Mouse (Mus musculus): ENCODE measurements around the gene 9330159F19Rik. TPM values are rescaled to one million over a fixed set of nuclear protein-coding genes. Genes with fewer than 3 reads are reported as not detected.

9330159F19Rik gene
- 0.15 and 0.16 TPM in 2 replicates for polyA plus RNA-seq (2012; rRNA removed)

DNA sequence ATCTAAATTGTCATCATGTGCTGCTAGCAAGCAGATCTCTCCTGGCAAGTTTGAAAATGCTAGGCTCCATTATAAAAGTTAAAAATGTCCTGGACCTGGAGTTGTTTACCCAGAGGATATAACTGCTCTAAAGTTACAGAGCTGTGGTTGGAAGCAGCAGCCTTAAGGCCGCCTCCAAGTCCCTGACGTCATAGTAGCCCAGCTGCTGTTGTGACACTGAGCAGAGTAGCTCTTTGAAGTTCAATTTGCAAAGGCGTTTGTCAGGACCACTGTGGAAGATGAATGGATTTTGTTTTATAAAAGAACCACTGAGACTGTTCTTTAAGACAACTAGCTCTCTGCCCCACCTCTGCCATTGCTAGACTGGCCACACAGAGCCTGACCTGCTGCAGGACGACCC is at the start of gene 9330159F19Rik:
9330159F19Rik (plus strand) TSS at position 154 of the 400 bp plus-strand sequence.
- 6% methylated on average over 4 of the region's 4 CpGs for WGBS
- no peak for DNase-seq (ENCODE audit: low read depth, low spot score)

DNA sequence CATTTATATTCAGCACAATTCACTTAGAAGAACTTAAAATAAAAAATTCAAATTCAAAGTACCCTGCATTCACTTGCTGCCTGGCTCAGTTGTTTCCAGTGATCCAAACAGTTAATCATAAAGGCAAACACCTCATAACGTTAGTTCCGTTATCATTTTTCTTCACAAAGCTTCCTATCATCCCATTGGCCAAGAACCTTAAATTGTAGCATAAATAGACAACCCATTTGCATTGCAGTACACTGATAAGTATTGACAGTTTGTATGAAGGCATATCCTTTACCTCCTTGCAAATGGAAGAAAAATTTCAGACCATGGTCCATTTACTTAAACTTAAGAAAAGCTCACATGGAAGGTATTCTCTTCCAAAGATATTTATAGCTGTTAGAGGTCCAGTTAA is 49.7 kb upstream of the 9330159F19Rik start:
- no peak for DNase-seq (ENCODE audit: low read depth, low spot score)
- 80% methylated on average over 2 of the region's 2 CpGs for WGBS

DNA sequence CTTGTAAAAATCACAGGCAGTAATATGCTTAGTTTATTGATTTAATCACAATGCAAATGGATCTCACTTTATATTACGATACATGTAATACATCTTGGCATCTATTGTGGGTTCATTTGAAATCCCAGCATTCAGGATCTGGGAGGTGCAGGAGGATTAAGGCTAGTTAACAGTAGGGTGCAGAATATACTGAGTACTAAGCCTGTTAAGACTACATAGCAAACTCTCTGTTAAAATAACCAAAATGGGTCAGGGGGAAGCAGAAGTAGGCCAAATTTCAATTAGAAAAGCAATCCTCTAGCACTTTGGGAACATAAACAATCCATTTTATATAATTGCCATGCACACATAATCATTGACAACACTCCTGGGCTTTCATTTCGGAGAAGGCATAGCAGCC is 37.6 kb upstream of the 9330159F19Rik start:
- no peak for DNase-seq (ENCODE audit: low read depth, low spot score)
- WGBS: 79% methylated on average over 2 of the region's 2 CpGs

DNA sequence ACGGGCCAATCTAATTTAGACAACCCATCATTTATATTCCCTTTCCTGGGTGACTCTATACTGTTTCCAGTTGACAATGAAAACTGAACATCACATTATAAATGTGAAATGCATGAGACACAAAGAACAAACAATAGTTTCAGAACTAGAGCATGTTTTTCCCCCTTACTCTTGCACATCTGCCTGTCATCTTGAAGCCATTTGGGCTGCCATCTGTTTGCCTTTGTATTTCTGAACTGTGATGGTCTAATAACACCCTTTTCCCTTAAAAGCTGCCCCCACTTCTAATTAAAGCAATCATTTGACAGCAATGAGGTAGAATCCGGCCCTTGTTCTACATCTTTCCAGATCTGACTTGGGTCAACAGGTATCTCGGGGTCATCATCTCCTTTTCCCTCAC is 35.8 kb upstream of the 9330159F19Rik start:
- WGBS: 75% methylated on average over 3 of the region's 3 CpGs
- DNase-seq (ENCODE audit: low read depth, low spot score): no peak

DNA sequence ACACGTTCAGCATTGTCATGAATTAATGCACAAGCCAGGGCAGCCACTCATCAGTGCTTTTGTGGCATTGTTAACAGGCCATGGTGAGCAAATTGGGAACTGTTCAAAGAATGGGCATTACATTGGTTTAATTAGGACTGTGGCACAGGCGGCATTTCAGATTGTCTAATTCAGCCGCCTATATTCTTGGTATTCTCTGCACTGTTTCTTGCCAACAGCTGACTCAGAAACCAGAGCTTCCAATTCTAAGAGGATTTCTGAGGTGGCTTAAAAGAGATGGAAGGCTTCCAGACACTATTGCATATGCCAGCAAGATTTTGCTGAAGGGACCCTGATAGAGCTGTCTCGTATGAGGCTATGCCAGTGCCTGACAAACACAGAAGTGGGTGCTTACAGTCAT is 34.5 kb upstream of the 9330159F19Rik start:
- WGBS: 83% methylated on average over 4 of the region's 4 CpGs
- DNase-seq (ENCODE audit: low read depth, low spot score): no peak

DNA sequence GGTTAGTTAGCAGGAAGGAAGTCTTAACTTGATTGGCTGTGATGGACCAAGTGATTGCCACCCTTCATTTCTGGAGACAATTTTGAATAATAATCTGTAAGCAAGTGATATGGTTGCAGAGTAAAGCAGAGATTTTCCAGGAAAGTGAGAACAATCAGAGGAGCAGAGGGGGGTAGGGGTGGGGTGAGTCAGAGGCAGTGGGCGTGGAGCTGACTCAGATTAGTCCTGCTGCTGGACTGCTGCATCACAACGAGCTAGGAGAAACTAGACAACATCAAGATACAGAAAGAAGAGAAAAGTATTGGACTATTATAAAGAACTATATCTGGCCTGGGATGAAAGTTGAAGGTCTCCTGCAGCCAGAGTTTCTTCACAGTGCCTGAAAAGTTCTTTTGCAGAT is 33.4 kb upstream of the 9330159F19Rik start:
- WGBS: 19% methylated on average over 2 of the region's 2 CpGs
- DNase-seq (ENCODE audit: low read depth, low spot score): no peak

DNA sequence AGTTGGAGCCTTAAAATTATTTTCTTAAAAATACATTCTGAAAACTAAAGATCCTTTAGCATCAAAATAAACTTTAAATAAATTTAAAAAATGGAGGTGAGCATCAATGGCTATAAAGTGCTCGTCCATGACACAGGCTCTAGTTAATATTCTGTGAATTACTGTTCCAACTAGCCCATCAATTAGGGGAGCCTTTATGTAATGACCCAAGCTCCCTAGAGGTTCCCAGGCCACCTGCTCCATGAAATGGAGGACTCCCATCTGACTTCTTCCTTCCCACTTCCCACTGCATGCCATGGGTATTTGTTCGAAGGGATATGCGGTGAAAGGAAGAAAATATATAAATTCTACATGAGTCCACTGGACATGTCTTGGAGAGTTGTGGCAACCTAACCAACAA is 31.2 kb upstream of the 9330159F19Rik start:
- WGBS: 91% methylated on average over 3 of the region's 3 CpGs
- DNase-seq (ENCODE audit: low read depth, low spot score): no peak

DNA sequence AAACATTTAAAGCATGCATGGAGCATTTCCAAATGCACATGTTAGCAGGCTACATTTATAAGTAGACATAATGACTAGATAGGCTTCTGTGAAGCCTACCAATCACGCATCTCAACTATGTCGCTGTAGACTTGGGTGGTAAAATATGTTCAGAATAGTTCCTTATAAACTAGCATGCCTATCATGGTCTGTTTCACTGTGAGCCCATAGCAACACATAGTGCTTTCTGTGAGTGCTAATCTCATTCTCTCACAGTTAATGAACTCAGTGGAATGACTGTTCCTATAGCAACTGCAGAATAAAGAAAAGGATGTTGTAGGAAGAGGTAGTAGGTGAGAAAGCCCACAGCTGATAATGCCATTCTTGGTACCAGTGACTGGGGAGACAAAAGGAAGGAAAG is 30.4 kb upstream of the 9330159F19Rik start:
- WGBS: 91% methylated on average over 2 of the region's 2 CpGs
- DNase-seq (ENCODE audit: low read depth, low spot score): no peak

DNA sequence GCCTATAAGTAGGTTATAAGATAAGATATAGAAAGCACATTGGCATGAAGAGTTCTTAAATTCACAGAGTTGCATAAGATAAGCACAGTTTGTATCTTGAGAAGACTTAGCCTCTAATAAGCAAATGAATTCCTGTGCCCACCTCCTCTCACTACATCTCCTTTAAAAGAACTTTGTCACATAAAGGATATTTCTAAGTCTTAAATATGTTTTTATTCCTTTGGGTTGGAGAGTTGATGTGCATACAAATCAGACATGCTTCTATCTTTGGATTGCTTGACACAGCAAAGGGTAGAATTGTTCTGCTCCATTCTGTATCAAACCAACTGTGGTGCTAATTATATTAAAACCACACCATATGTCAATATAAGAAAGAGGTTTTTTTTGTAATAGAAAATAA is 17.6 kb upstream of the 9330159F19Rik start:
- DNase-seq (ENCODE audit: low read depth, low spot score): no peak

DNA sequence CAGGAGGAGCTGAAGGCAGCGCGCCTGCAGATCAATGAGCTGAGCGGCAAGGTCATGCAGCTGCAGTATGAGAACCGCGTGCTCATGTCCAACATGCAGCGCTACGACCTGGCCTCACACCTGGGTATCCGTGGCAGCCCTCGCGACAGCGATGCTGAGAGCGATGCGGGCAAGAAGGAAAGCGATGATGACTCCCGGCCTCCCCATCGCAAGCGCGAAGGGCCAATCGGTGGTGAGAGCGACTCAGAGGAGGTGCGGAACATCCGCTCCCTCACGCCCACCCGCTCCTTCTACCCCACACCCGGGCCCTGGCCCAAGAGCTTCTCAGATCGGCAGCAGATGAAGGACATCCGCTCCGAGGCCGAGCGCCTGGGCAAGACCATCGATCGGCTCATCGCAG is 14.6 kb upstream of the 9330159F19Rik start:
- WGBS: 94% methylated on average over 33 of the region's 33 CpGs
- no peak for DNase-seq (ENCODE audit: low read depth, low spot score)

DNA sequence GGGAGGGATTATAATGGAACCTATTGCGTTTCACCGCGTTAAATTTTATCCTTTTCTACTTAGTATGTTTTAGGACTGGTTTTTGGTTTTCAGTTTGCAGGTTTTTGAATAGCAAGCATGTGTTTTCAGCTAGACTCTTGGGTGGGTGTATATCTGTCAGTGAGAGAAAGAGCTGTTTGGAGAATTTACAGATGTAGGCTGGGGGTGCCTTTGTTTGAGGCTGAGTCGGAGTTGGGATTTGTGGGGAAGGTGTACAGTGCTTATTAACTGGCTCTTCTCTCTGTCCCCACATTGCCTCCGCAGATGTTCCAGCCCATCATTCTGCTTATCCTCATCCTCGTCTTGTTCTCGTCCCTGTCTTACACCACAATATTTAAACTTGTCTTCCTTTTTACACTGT is 12.8 kb upstream of the 9330159F19Rik start, which contains the start of gene Gm49353:
Gm49353 (plus strand) TSS at position 313 of the 400 bp plus-strand sequence.
- 80% methylated on average over 7 of the region's 7 CpGs for WGBS
- no peak for DNase-seq (ENCODE audit: low read depth, low spot score)

DNA sequence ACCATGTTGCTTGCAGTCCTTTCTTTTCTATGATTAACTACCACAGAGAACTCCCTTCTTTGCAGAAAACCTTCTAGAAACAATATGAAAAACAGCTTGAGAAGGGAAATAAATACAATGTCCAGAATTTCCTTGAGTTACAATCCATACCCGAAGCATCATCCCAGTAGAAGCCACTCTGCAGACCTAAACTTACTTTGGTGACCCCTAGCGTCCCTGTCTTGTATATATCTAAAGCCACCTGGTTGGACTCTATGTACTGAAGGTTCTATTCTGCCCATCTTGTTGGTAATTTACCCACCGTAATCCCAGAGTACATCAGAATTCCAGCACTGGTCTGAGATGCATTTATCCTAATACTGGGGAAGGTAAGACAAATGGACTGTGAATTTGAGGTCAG is 11.6 kb upstream of the 9330159F19Rik start:
- no peak for DNase-seq (ENCODE audit: low read depth, low spot score)
- WGBS: 75% methylated on average over 3 of the region's 3 CpGs

DNA sequence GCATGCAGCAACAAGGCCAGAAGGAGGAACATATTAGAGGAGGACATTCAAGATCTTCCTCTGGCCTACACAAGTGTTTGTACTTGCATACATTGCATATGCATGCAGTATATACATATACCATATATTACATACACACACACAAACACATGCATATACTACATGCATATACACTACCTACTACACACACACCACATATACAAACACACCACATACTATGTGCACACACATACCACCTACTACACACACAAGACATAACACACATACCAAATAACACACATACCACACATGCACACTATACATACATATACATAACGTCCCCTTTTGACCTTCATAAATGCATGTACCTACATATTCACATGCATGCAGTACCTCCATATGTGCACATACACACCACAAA is 10.8 kb upstream of the 9330159F19Rik start:
- DNase-seq (ENCODE audit: low read depth, low spot score): no peak
- 94% methylated on average over 1 of the region's 1 CpGs for WGBS

DNA sequence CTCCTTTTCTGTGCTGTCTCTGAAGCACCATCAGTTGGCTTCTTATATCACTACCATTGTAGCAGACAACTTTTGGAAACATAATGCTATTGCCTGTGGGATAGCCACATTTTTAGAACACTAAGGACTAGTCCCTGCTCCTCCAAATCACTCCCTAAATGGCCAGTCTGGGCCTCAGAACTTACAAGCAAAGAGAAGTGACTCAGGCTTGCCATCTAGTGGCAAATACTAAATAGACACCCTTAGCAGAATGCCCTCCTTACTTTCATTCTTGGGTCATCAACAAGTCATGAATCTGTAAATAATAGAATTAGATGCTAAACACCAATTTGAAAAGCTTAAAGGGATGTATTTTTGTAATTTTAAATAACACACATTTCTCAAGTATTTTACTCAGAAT is 4.7 kb upstream of the 9330159F19Rik start:
- DNase-seq (ENCODE audit: low read depth, low spot score): peak; percentile 24

DNA sequence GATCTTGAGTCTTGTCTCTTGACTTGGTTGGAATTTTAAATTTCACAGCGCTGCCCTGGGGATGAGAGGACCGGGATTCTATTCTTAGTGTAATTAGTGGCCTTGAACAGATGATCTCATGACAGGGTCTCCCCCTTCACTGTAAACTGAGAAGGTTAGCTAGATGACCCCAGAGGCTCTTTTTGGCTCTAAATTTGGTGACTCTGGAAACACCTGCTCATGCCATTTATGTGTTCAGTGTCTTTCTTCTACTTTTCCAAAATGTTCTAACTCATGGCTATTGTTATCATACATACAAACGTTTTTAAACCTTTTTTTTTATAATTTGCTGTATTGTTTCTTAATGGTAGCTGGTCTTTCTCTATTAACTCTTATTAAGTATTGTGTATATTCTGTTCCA is 2.7 kb upstream of the 9330159F19Rik start:
- WGBS: 48% methylated on average over 3 of the region's 3 CpGs
- DNase-seq (ENCODE audit: low read depth, low spot score): no peak

DNA sequence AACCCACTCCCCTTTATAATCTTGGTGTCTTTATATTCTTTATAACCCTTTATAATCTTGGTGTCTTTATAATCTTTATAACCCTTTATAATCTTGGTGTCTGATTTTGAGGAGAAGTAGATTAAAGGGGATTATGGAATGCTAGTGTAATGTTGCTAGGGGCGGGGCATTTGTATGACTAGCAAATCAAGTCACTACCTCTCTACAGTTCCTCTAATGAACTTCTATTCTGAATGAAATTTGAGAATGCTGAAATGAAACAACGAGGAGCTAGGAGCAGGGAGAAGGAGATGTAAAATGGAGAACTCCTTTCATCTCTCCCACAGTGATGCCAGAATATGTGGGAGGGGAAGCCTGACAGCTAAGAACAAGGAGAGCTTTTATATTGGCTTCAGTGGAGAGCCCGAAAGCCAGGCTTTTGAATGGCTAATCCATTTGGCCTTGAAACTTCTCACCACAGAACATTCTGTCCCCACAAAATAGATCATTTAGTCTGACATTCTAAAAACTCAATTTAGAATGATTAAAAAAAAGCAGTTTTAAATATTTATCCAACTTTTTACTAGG is 2.2 kb downstream of the 9330159F19Rik start:
- no peak for DNase-seq (ENCODE audit: low read depth, low spot score)

DNA sequence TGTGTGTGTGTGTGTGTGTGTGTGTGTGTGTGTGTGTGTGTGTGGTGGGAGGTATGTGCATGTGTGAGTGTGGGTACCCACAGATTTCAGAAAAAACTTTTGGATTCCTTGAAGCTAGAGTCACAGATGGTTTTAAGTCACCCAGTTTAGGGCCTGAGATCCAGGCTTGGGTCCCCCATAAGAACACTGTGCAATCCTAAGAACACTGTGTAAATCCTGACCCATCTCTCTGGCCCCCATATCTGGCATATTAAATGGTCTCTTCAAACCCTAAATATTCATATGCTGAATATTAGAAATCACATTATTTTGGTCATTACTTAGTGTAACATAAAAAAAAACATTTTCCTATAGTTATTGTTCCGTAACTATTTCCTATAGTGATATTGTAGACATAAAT is 5.6 kb downstream of the 9330159F19Rik start:
- no peak for DNase-seq (ENCODE audit: low read depth, low spot score)
- WGBS: 91% methylated on average over 1 of the region's 1 CpGs

More for the DNA sequence above, 2.2 kb downstream of the 9330159F19Rik start:
- 54% methylated on average over 3 of the region's 3 CpGs for WGBS

DNA sequence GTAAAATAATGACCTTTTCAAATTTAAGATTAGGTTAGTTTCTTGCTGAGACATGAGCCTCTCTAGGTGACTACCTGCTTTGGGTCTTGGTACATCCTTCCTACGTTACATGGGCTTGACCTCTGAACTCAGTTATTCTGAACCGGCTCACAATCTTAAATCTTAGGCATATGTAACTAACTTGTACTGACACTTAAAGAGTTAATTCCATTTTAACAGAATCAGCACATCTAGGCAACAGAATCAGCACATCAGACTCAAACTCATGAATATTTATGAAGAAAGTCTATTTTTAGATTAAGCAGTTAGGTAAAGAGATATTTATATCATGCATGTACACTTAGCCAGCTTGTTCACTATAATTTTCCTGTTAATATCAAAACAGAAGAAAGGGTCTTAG is 6.0 kb downstream of the 9330159F19Rik start:
- WGBS: 75% methylated on average over 2 of the region's 2 CpGs
- DNase-seq (ENCODE audit: low read depth, low spot score): no peak

DNA sequence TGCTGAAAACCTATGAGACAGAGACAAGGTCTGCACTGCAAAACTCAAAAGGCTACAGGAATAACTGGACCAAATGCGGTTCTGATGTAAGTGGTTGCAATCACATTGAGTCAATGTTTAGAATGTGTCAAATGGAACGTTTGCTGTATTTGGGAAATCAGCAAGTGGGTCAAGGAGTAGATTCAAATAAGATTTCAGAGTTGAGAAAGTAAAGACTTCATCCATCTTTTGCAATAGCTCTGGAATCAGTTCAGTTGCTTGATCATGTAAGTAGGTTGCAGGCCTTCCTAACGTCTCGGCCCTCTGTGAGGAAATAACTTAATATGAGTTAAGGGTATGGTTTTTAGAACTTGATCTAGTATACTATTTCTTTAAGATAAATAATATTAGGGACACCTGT is 13.9 kb downstream of the 9330159F19Rik start:
- WGBS: 87% methylated on average over 4 of the region's 4 CpGs
- DNase-seq (ENCODE audit: low read depth, low spot score): no peak

DNA sequence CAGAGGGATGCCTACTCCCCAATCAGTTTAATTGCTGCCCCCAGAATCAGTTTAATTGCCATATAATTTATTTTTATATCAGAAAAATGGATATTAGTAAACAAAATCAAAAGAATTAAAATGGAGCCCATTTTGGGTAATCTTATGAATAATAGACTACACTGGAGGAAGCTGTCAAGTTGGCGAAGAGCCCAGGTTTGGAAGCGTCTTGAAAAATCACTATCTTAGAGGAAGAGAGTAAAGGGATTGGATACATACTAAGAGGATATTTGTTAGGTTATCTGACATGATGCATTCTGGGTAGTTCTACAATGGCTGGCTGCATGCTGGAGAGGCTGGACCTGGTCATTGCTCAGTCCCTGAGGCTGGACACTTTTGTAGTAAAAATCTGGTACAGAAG is 19.8 kb downstream of the 9330159F19Rik start:
- WGBS: 65% methylated on average over 2 of the region's 2 CpGs
- DNase-seq (ENCODE audit: low read depth, low spot score): no peak

Data from large intestine, adult 2 months (tissue).